Mouse (Mus musculus): ENCODE results near the gene Ctnnbip1. TPM values are rescaled to one million over a fixed set of nuclear protein-coding genes. Genes with fewer than 3 reads are reported as not detected.
A peak's percentile ranks its signal among the peaks of the same experiment; 100 is the strongest.

Gene Ctnnbip1
- polyA plus RNA-seq (2015; fragmentation: Nextera tagmentation; extraction: Ambion mirVana), result 34.7 and 38.0 TPM in 2 replicates

GRCm38 (mm10) chr4:149517868-149518340 is at the start of gene Ctnnbip1:
Gene Ctnnbip1, plus strand, starts transcription at chr4:149518236.
- Histone ChIP-seq H3K4me3 (peak within 1 kb of the TSS; percentile 91), H3K4me2 (peak within 1 kb of the TSS; percentile 97), H3K9me3 (replicated peaks) (no peaks in the 10 kb centered on the region), H3K27ac (peak within 1 kb of the TSS; percentile 69), H3K36me3 (no peaks in the 10 kb centered on the region), H3K27me3 (no peaks in the 10 kb centered on the region), H3K4me1 (replicated peaks) (peaks cover 18% of the 10 kb centered on the region), H3K9ac (peak within 1 kb of the TSS; percentile 88)
- peak; percentile 99 for ATAC-seq (replicated peaks; ENCODE audit: insufficient number of reproducible peaks, insufficient read depth, low FRiP score, low read depth)
- 1% methylated on average over 45 of the region's 46 CpGs for WGBS

- H3K36me3 ChIP-seq, result peaks cover 41% of the 10 kb centered on the region
- no peaks in the 10 kb centered on the region for H3K9me3 ChIP-seq (replicated peaks)
- no peak overlapping the region for H3K9ac ChIP-seq
Measured at GRCm38 (mm10) chr4:149469557-149469956, 48.5 kb upstream of the Ctnnbip1 start.

GRCm38 (mm10) chr4:149475096-149475495 is 42.9 kb upstream of the Ctnnbip1 start:
- Histone ChIP-seq H3K4me3 (no peak overlapping the region), H3K27me3 (no peaks in the 10 kb centered on the region), H3K27ac (no peak overlapping the region), H3K4me2 (no peak overlapping the region), H3K9ac (no peak overlapping the region), H3K36me3 (peaks cover 20% of the 10 kb centered on the region), H3K4me1 (replicated peaks) (no peaks in the 10 kb centered on the region; the same call in 1 of the 2 replicates), H3K9me3 (replicated peaks) (no peaks in the 10 kb centered on the region)
- ATAC-seq (replicated peaks; ENCODE audit: insufficient number of reproducible peaks, insufficient read depth, low FRiP score, low read depth), result no peak
- WGBS, result 60% methylated on average over 7 of the region's 7 CpGs

More at GRCm38 (mm10) chr4:149469557-149469956, 48.5 kb upstream of the Ctnnbip1 start:
- H3K4me1 ChIP-seq (replicated peaks), result no peaks in the 10 kb centered on the region
- no peak for ATAC-seq (replicated peaks; ENCODE audit: insufficient number of reproducible peaks, insufficient read depth, low FRiP score, low read depth)
- 88% methylated on average over 3 of the region's 3 CpGs for WGBS
- H3K27me3 ChIP-seq, result no peaks in the 10 kb centered on the region
- H3K4me3 ChIP-seq, result no peak overlapping the region
- no peak overlapping the region for H3K4me2 ChIP-seq
- H3K27ac ChIP-seq, result no peak overlapping the region

GRCm38 (mm10) chr4:149477078-149477477 is 41.0 kb upstream of the Ctnnbip1 start, which contains the start of gene Tmem274:
Gene Tmem274, plus strand, starts transcription at chr4:149477378.
- Histone ChIP-seq H3K4me3 (no peak within 1 kb of the TSS), H3K27me3 (no peaks in the 10 kb centered on the region)
- WGBS, result 82% methylated on average over 11 of the region's 11 CpGs

GRCm38 (mm10) chr4:149484566-149484965 is 33.5 kb upstream of the Ctnnbip1 start:
- peaks cover 19% of the 10 kb centered on the region for H3K4me1 ChIP-seq (replicated peaks)
- H3K9ac ChIP-seq, result peak overlapping the region; percentile 73
- ATAC-seq (replicated peaks; ENCODE audit: insufficient number of reproducible peaks, insufficient read depth, low FRiP score, low read depth), result no peak

More at GRCm38 (mm10) chr4:149477078-149477477, 41.0 kb upstream of the Ctnnbip1 start, which contains the start of gene Tmem274:
- peaks cover 20% of the 10 kb centered on the region for H3K36me3 ChIP-seq
- no peaks in the 10 kb centered on the region; the same call in 1 of the 2 replicates for H3K4me1 ChIP-seq (replicated peaks)
- ATAC-seq (replicated peaks; ENCODE audit: insufficient number of reproducible peaks, insufficient read depth, low FRiP score, low read depth), result no peak
- H3K9ac ChIP-seq, result no peak within 1 kb of the TSS
- no peak within 1 kb of the TSS for H3K4me2 ChIP-seq
- H3K9me3 ChIP-seq (replicated peaks), result no peaks in the 10 kb centered on the region
- H3K27ac ChIP-seq, result no peak within 1 kb of the TSS

GRCm38 (mm10) chr4:149485053-149485824 is 32.8 kb upstream of the Ctnnbip1 start, which contains the start of the genes Nmnat1 and Lzic:
Gene Nmnat1, minus strand, starts transcription at chr4:149485202.
Gene Lzic, plus strand, starts transcription at chr4:149485229.
- Histone ChIP-seq H3K4me1 (replicated peaks) (peaks cover 19% of the 10 kb centered on the region), H3K4me2 (peak within 1 kb of the TSS; percentile 88), H3K9me3 (replicated peaks) (no peaks in the 10 kb centered on the region), H3K9ac (peak within 1 kb of the TSS; percentile 79), H3K27ac (peak within 1 kb of the TSS; percentile 90), H3K27me3 (no peaks in the 10 kb centered on the region), H3K4me3 (peak within 1 kb of the TSS; percentile 81), H3K36me3 (peaks cover 35% of the 10 kb centered on the region)
- peak; percentile 97 for ATAC-seq (replicated peaks; ENCODE audit: insufficient number of reproducible peaks, insufficient read depth, low FRiP score, low read depth)
- under 1% methylated on average over 59 of the region's 60 CpGs for WGBS

More at GRCm38 (mm10) chr4:149484566-149484965, 33.5 kb upstream of the Ctnnbip1 start:
- Histone ChIP-seq H3K27me3 (no peaks in the 10 kb centered on the region), H3K36me3 (peaks cover 29% of the 10 kb centered on the region), H3K9me3 (replicated peaks) (no peaks in the 10 kb centered on the region), H3K27ac (peak overlapping the region; percentile 90), H3K4me3 (peak overlapping the region; percentile 81), H3K4me2 (peak overlapping the region; percentile 88)
- WGBS, result 38% methylated on average over 3 of the region's 3 CpGs

- ATAC-seq (replicated peaks; ENCODE audit: insufficient number of reproducible peaks, insufficient read depth, low FRiP score, low read depth), result no peak
- Histone ChIP-seq H3K27me3 (no peaks in the 10 kb centered on the region), H3K36me3 (peaks cover 39% of the 10 kb centered on the region), H3K4me2 (peak overlapping the region; percentile 88), H3K27ac (peak overlapping the region; percentile 90), H3K9ac (peak overlapping the region; percentile 79), H3K4me3 (peak overlapping the region; percentile 81), H3K4me1 (replicated peaks) (peaks cover 19% of the 10 kb centered on the region), H3K9me3 (replicated peaks) (no peaks in the 10 kb centered on the region)
- under 1% methylated on average over 10 of the region's 10 CpGs for WGBS
Measured at GRCm38 (mm10) chr4:149485825-149486206, 32.2 kb upstream of the Ctnnbip1 start.

- H3K9me3 ChIP-seq (replicated peaks), result no peaks in the 10 kb centered on the region
- peaks cover 49% of the 10 kb centered on the region for H3K36me3 ChIP-seq
- no peaks in the 10 kb centered on the region for H3K27me3 ChIP-seq
- H3K4me1 ChIP-seq (replicated peaks), result peaks cover 19% of the 10 kb centered on the region
- H3K4me3 ChIP-seq, result no peak overlapping the region
- H3K9ac ChIP-seq, result no peak overlapping the region
- 93% methylated on average over 12 of the region's 12 CpGs for WGBS
- ATAC-seq (replicated peaks; ENCODE audit: insufficient number of reproducible peaks, insufficient read depth, low FRiP score, low read depth), result no peak
- no peak overlapping the region for H3K4me2 ChIP-seq
- H3K27ac ChIP-seq, result no peak overlapping the region
Measured at GRCm38 (mm10) chr4:149487729-149488128, 30.3 kb upstream of the Ctnnbip1 start.

- H3K27ac ChIP-seq, result no peak overlapping the region
- H3K4me1 ChIP-seq (replicated peaks), result peaks cover 11% of the 10 kb centered on the region; the same call in 1 of the 2 replicates
- no peaks in the 10 kb centered on the region for H3K9me3 ChIP-seq (replicated peaks)
- H3K9ac ChIP-seq, result no peak overlapping the region
- H3K4me3 ChIP-seq, result no peak overlapping the region
- 90% methylated on average over 14 of the region's 14 CpGs for WGBS
- H3K4me2 ChIP-seq, result no peak overlapping the region
- peaks cover 66% of the 10 kb centered on the region for H3K36me3 ChIP-seq
- H3K27me3 ChIP-seq, result no peaks in the 10 kb centered on the region
- ATAC-seq (replicated peaks; ENCODE audit: insufficient number of reproducible peaks, insufficient read depth, low FRiP score, low read depth), result no peak
Measured at GRCm38 (mm10) chr4:149489415-149490240, 28.4 kb upstream of the Ctnnbip1 start.

- no peak for ATAC-seq (replicated peaks; ENCODE audit: insufficient number of reproducible peaks, insufficient read depth, low FRiP score, low read depth)
- Histone ChIP-seq H3K4me2 (no peak overlapping the region), H3K9me3 (replicated peaks) (no peaks in the 10 kb centered on the region), H3K4me1 (replicated peaks) (peaks cover 9% of the 10 kb centered on the region; the same call in 1 of the 2 replicates), H3K27me3 (no peaks in the 10 kb centered on the region), H3K27ac (no peak overlapping the region), H3K9ac (no peak overlapping the region), H3K36me3 (peaks cover 78% of the 10 kb centered on the region), H3K4me3 (no peak overlapping the region)
- 98% methylated on average over 3 of the region's 3 CpGs for WGBS
Measured at GRCm38 (mm10) chr4:149491151-149491550, 26.9 kb upstream of the Ctnnbip1 start.

- Histone ChIP-seq H3K9me3 (replicated peaks) (no peaks in the 10 kb centered on the region), H3K4me2 (no peak overlapping the region), H3K9ac (no peak overlapping the region), H3K4me1 (replicated peaks) (no peaks in the 10 kb centered on the region), H3K27me3 (no peaks in the 10 kb centered on the region), H3K4me3 (no peak overlapping the region), H3K36me3 (peaks cover 62% of the 10 kb centered on the region), H3K27ac (no peak overlapping the region)
- 87% methylated on average over 2 of the region's 2 CpGs for WGBS
- ATAC-seq (replicated peaks; ENCODE audit: insufficient number of reproducible peaks, insufficient read depth, low FRiP score, low read depth), result no peak
Measured at GRCm38 (mm10) chr4:149496612-149497011, 21.4 kb upstream of the Ctnnbip1 start.
